Mouse (Mus musculus): ENCODE results near the gene Utrn.

Gene Utrn

GRCm38 (mm10) chr10:12735695-12736094, 133.5 kb downstream of the Utrn start:
- DNase-seq (ENCODE audit: inconsistent ontology term) = no peak

GRCm38 (mm10) chr10:12731459-12731858, 137.7 kb downstream of the Utrn start:
- no peak for DNase-seq (ENCODE audit: inconsistent ontology term)

GRCm38 (mm10) chr10:12729635-12730034, 139.5 kb downstream of the Utrn start:
- DNase-seq (ENCODE audit: inconsistent ontology term) = no peak

- DNase-seq (ENCODE audit: inconsistent ontology term) = no peak
Measured at GRCm38 (mm10) chr10:12729033-12729432, 140.1 kb downstream of the Utrn start.

- no peak for DNase-seq (ENCODE audit: inconsistent ontology term)
Measured at GRCm38 (mm10) chr10:12727881-12728280, 141.3 kb downstream of the Utrn start.

- DNase-seq (ENCODE audit: inconsistent ontology term) = peak; percentile 73
Measured at GRCm38 (mm10) chr10:12726041-12726608, 143.0 kb downstream of the Utrn start.

- no peak for DNase-seq (ENCODE audit: inconsistent ontology term)
Measured at GRCm38 (mm10) chr10:12724247-12725001, 144.7 kb downstream of the Utrn start.

GRCm38 (mm10) chr10:12723269-12723668, 145.9 kb downstream of the Utrn start:
- no peak for DNase-seq (ENCODE audit: inconsistent ontology term)

- no peak for DNase-seq (ENCODE audit: inconsistent ontology term)
Measured at GRCm38 (mm10) chr10:12722111-12722510, 147.1 kb downstream of the Utrn start.

GRCm38 (mm10) chr10:12718386-12718785, 150.8 kb downstream of the Utrn start:
- DNase-seq (ENCODE audit: inconsistent ontology term) = no peak

GRCm38 (mm10) chr10:12717381-12717780, 151.8 kb downstream of the Utrn start:
- no peak for DNase-seq (ENCODE audit: inconsistent ontology term)

GRCm38 (mm10) chr10:12716657-12717327, 152.4 kb downstream of the Utrn start:
- no peak for DNase-seq (ENCODE audit: inconsistent ontology term)

- DNase-seq (ENCODE audit: inconsistent ontology term) = no peak
Measured at GRCm38 (mm10) chr10:12713236-12713855, 155.8 kb downstream of the Utrn start.

- DNase-seq (ENCODE audit: inconsistent ontology term) = no peak
Measured at GRCm38 (mm10) chr10:12711332-12711831, 157.8 kb downstream of the Utrn start.

GRCm38 (mm10) chr10:12706516-12706915, 162.6 kb downstream of the Utrn start:
- no peak for DNase-seq (ENCODE audit: inconsistent ontology term)

GRCm38 (mm10) chr10:12705990-12706389, 163.2 kb downstream of the Utrn start:
- DNase-seq (ENCODE audit: inconsistent ontology term) = no peak

GRCm38 (mm10) chr10:12704290-12704689, 164.9 kb downstream of the Utrn start:
- no peak for DNase-seq (ENCODE audit: inconsistent ontology term)

- peak; percentile 68 for DNase-seq (ENCODE audit: inconsistent ontology term)
Measured at GRCm38 (mm10) chr10:12703526-12703925, 165.6 kb downstream of the Utrn start.

GRCm38 (mm10) chr10:12702140-12702539, 167.0 kb downstream of the Utrn start:
- no peak for DNase-seq (ENCODE audit: inconsistent ontology term)

- DNase-seq (ENCODE audit: inconsistent ontology term) = no peak
Measured at GRCm38 (mm10) chr10:12701694-12702093, 167.5 kb downstream of the Utrn start.

- no peak for DNase-seq (ENCODE audit: inconsistent ontology term)
Measured at GRCm38 (mm10) chr10:12700576-12700975, 168.6 kb downstream of the Utrn start.

GRCm38 (mm10) chr10:12697902-12698301, 171.3 kb downstream of the Utrn start:
- DNase-seq (ENCODE audit: inconsistent ontology term) = no peak

Measured in Muller cell, postnatal 12 days (primary cell).